Mouse (Mus musculus): ENCODE measurements around the gene Rrp36.

Rrp36 gene

DNA sequence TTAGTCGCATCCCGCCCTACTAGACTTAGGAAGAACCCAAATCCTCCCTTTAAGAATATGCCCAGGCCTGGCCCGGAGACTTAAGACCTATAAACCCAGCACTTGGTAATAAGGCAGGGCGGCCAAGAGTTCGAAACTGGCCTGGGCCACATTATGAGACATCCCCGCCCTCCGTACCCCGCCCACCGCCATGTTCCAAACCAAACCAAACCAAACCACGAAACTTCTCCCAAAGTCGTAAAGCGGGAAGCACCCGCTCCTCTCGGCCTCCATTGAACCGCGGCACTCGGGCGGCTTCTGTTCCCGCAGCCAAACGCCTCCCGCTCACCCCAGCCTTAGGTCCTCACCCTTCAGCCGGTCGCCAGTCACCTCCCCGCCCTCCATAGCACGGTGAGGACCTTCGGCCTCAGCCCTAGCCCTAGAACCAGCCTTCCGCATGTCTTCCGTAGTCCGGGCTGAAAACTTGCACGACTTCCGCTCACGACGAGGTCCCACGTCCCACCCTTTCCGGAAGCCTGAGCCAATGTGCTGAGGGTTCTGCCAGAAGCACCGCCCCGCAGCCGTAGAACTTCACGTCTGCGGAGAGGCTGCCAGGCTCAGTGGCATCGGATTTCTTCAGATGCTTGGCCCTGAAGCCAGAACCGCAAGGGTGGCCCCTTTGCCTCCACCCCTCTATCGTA is at the start of gene Rrp36:
Gene Rrp36, minus strand, starts transcription at position 503 of the 680 bp plus-strand sequence.
- peak; percentile 94 for DNase-seq

DNA sequence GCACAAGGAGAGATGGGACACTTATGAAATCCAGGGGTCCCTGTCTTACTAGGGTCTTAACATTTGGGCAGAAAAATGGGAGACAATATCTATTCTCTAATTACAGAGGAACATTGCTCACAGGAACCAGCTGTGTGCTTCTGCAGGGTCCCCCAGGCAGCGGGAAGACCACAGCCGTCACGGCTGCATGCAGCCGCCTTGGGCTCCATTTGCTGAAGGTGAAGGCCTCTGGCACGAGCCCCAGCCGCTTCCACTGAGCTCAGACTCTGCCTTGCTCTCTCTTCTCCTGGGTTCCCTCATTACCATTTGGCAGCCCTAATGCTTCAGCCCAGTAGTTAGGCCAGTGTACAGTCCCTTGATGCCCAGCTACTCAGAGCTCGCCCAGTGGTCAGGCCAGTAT is 46.9 kb upstream of the Rrp36 start:
- no peak for DNase-seq

DNA sequence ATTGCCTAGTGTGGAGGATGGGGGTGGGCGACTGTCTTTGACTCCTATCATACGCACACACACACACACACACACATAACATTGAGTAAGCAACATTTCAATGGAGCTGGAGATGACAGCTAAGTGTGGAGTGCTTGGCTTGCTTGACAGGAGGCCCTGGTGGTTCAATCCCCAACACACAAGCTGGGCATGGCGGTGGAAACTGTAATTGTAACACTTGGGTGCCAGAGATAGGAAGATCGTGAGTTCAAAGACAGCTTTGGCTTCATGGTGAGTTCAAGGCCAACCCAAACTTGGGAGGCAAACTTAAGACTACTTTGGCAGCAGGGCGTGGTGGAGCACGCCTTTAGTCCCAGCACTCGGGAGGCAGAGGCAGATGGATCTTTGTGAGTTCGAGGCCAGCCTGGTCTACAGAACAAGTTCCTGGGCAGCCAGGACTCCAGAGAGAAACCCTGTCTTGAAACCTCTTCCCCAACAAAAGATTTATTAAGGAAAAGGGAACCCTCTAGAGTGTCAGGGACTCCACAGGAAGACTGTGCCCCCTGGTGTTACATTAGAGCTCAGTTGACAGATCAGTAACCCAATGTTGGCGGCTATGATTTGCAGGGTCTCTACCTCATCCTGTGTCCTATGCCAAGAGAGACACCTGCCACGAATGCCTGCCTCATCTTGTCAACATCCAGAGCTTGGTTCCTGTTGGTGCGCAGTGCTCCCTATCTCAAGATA is 40.8 kb upstream of the Rrp36 start:
- DNase-seq, result peak; percentile 33

DNA sequence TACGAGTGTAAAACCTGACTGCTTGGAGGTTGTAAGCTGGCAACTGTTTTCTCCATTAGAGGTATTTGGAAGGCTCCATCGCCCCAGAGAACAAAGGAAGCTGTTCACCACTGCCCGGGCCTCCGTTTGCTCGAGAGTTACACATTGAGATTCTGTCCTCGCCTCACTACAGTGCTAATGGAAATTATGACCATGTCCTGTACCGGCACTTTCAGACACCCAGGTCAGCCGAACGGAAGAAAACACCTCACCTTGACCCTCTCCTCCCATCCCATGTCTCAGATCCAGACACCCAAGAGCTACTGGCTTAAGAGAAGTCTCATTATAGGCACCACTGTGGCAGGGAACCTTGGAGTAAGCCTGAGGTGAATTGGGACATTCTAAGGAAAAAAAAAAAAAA is 39.7 kb upstream of the Rrp36 start:
- DNase-seq, result no peak

DNA sequence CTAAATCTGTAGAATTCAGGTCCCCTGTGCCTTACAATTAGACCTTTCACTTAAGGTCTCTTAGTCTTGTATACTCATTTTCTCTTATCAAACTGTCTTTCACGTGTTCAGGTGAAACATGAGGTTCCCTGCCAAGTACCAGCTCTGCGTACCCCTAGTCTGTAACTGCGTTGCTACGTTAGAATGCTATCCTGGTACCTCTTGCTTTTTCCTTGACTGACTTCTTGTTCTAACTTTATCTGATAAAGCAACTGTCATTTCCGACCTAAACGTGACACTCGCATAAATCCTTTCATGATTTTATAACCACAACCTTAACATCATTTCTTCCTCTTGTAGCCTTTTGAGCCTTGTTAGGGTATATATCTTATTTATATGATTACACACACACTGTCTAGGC is 38.3 kb upstream of the Rrp36 start:
- no peak for DNase-seq

DNA sequence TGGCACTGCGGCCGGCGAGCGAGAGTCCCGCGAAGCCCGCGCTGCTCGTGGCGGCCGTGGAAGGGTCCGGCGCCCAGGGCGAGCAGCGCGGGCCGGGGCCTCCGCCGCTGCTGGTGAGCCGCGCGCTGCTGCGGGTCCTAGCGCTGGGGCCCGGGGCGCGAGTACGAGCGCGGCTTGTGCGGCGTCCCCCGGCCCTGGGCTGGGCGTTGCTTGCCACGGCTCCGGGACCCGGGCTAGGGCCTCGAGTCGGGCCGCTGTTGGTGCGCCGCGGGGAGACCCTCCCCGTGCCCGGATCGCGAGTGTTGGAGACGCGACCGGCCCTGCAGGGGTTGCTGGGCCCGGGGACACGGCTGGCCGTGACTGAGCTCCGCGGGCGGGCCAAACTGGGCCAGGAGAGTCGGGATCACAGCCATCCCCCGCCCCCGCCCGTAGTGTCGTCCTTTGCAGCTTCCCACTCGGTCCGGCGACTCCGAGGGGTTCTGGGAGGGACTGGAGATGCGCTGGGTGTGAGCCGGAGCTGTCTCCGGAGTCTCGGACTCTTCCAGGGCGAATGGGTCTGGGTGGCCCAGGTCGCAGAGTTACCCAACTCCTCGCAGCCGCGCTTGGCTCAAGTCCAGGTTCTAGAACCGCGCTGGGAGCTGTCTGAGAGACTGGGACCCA is 37.6 kb upstream of the Rrp36 start:
- peak; percentile 51 for DNase-seq

DNA sequence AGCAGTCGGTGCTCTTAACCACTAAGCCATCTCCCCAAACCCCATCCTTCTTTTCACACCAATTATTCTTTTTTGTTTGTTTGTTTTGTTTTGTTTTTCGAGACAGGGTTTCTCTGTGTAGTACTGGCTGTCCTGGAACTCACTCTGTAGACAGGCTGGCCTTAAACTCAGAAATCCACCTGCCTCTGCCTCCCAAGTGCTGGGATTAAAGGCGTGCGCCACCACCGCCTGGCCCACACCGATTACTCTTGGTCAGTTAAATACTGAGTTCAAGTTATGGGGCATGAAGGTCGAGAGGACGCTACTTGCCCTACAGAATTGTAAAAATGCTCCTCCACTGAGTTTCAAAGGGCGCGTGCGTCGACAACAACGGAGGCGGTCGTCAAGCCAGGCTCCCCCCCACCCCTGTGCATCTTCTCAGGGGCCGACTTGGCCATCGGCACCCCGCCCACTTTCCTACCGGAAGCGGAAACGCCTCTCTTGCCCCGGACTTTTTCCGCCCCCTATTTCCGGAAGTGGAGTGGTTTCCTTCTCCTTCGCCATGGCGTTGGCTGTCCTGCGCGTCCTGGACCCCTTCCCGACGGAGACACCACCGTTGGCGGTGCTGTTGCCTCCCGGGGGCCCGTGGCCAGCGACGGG is 36.9 kb upstream of the Rrp36 start, which contains the start of gene Pex6:
Gene Pex6, plus strand, starts transcription at position 505 of the 639 bp plus-strand sequence.
- DNase-seq, result peak; percentile 94

DNA sequence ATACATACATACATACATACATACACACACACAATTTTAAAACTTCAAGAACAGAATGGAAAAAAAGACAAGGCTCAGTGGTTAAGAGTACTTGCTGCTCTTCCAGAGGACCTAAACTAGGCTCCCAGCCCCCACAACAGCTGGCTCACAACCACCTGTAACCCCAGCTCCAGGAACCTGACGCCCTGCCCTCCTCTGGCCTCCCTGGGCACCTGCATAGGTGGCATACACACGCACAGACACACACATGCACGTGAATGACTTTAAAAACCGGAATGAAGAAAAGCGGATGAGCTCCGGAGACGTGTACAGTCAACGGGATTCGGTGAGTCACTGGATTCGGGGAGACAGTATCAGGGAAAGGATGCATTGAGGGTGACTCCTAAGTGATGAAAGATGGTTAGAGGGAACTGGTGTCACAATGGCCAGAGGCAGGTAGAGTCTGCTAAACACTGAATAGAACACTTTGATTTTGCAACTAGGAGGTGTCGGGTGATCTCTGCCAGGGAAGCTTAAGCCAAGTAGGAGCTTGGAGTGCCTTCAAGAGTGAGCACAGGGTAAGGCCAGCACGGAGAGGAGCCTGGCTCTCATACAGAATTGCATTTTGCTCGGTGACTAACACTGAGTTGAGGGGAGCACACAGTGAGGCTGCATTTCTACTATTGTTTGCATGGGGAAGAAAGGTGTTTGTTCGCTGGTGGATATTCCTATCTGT is 32.4 kb upstream of the Rrp36 start:
- no peak for DNase-seq

DNA sequence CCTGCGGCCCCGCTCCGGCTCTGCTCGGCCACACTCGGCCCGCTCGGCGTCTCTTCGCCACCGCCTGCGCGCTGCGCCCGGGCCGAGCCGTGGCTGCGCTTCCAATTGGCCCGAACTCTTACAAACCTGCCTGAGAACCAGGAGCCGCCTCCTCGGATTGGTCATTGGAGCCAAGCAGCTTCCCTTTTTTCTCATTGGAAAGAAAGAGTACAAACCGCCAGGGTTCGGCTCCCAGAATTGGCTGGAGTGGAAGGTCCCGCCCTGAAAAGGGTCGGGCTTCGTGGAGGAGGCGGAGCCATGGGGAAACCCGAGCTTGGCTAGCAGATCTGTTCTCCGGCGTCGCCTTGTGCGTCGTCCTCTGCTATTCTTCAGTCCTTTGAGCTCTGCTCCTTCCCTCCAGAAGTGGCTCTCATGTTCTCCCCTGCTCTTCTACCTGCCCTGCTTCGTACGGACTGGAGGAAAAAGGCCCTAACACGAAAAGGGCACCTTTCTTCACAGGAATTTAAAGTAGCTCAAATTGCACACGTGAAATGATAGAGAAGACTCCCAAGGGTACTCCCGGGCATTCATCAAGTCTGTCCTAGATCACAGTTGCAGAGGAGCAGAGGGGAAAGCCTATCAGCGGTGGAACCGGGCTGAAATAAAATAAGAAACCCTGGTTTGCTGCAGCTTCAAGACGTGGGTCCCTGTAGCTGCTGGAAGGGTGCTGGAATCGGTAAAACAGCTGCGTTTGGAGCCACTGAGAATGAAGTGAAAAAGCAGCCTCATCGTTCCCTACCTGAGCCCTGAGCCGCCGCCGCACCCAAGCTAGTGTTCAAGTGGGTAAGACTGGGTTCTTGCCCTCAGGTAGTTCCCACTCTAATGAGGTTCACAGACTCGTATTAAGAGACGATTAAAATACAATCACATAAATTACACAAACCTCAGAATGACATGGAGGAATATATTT is 31.0 kb upstream of the Rrp36 start, which contains the start of gene Ppp2r5d:
Gene Ppp2r5d, minus strand, starts transcription at position 225 of the 949 bp plus-strand sequence.
- DNase-seq, result peak; percentile 99

DNA sequence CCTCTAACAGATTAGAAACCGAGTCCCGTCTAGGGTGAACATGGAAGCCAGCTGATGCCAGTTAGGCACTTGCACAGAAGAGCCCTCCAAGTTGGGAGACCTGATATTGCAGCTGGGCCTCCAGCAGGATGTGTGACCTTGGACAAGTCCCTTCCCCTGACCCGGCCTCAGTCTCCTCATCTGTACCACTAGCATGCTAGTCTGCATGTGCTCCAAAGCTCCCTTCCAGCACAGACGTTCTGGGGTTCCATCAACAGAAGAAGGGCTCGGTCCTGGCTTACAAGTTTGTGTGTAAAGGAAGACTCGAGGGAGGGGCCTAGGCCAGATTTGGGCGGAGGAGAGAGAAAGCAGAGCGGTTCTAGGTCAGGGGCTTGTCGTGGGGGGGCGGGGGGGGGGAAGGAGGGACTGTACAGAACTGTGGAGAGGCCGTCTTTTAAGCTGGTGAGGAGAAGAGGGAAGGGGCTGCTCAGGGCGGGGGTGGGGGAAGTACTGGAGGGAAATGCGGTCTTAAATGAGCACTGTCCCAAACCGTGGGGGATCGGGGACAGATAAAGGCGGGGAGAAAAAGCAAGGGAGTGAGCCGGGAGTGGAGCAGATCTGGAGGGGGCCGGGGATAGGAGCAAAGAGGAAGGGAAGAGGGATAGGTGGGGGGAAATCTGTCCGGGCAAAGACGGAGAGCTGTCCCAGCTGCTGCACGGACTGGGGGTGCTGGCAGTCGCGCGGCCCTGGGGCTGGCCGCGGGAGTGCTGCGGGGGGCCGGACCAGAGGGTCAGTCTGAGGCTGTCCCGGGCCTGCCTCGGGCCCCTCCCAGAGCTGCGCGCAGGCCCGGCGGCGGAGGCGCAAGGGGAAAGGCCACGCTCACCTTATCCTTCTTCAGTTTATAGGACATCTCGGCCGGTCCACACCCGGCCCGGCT is 30.1 kb upstream of the Rrp36 start:
- no peak for DNase-seq

DNA sequence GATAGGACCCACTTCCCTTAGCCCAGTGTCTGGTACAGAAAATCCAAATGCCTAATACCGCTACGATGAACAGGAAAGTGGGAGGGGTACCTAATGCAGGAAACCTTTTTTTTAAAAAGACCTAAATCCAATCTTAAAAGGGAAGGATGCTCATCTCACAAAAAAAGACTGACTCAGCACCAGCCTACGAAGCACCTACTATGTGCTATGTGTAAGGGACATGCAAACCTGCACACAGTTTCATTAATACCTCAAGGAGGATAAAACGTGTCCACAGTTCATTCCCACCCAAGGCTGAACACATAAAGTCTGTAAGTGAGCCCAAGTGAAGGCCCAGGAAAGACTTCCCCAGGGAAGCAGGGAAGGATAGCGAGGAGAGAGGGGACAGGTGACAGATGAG is 28.4 kb upstream of the Rrp36 start:
- DNase-seq, result no peak

DNA sequence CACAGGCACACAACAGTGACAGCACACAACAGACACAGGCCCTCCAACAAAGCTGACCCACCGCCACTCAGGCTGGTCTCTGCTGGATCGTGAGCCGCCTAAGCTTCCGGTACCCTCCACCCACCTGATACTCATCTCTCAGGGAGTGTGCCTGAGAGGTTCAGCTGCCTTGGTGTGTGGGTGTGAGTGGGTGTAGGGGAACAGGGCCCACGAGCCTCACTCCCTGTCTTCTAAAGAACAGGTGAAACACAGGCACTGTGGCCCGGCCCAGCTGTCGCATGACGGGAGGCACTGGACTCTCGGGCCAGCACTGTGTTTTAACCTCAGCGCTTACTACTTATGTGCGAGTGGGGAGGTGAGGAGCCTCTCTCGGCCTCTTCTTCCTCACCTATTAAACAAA is 27.9 kb upstream of the Rrp36 start:
- no peak for DNase-seq

DNA sequence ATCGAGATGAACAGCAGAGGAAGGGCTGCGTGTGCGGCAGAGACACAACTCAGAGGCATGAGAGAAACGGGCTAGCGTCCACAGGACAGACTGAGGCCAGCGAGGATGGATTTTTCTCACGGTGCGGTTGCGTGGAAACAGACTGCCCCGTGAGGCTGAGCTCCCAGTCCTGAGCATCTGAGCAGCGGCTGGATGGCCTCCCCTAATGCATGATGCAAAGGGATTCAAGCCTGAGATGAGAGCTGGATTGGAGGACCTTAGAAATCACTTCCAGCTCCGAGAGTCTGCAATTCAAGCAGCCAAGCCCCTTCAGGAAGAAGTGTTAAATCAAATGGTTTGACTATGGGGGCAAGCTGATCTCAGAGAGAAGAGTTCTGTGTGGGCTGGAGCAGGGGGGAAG is 27.3 kb upstream of the Rrp36 start:
- no peak for DNase-seq

DNA sequence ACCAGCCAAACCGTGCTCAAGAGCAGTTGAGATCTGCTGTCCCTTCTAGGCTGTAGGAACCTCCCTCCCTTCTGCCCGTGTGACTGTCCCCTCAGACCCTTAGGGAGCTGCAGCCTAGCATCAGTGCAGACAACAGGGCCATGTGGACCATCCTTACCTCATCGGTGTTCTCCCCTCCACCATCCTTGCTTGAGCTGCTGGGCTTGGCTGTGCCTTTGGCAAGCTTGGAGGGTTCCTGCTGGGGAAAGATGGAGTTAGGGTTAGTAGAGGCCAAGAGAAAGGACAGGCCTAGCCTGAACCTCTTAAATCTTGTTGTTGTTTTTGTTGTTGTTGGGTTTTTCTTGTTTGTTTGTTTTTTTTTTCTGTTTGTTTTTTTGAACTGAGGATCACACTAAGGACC is 25.8 kb upstream of the Rrp36 start:
- no peak for DNase-seq

DNA sequence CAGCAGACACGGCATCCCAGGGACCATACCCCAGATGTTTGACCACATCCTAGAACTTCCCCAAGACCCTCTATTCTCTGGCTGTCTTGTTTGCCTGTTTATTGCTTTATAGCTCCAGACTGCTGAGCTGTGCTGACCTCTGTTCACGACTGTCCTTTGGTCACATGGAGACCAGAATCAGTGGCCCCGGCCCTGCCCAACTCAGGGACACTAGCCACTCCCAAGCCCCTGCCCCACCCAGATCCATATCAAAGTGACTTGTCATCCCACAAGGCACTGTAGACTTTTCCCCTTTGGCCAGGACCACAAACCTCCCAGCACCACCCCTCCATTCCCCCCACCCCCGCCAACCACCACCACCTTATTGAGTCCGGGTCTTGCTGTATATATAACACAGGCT is 25.1 kb upstream of the Rrp36 start:
- DNase-seq, result no peak

DNA sequence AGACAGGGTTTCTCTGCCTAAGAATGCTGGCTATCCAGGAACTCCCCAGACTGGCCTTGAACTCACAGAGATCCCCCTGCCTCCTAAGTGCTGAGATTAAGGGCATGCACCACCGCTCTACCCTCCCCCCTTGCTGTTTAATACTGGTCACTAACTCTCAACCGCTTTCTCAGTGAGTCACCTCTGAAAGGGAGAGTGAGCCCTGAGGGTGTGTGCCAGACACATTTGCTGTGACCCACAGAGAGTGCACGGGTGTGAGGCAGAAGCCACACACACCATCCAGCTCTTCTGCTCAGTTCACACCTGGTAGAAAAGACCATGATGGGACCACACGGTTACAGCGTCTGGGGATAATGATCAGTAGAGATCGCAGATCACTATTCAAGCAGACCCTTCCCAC is 24.4 kb upstream of the Rrp36 start:
- no peak for DNase-seq

DNA sequence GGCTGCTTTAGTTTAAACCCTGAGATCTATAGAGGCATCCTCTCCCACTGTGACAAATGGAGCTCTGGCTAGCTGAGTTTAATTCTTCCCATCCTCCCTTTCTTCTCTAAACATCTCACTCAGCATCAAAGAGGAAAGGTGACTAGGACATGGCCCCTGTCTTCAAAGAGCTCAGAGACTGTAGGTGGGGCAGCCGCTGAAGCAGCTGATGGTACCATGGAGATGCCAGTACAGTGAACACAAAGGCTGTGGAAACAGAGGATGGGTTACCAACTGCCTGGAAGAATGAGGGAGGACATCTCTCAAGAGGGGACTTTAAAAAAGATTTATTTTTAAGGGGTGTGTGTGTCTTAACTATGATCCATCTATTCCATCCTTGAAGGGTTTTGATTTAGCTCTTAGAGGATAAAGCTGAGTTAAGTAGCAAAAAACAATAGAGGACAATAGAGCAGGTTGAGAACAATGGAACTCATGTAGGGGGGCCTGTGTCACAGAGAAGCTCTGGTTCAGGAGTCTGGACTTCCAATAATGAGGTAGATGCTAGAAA is 20.4 kb upstream of the Rrp36 start:
- DNase-seq, result no peak

DNA sequence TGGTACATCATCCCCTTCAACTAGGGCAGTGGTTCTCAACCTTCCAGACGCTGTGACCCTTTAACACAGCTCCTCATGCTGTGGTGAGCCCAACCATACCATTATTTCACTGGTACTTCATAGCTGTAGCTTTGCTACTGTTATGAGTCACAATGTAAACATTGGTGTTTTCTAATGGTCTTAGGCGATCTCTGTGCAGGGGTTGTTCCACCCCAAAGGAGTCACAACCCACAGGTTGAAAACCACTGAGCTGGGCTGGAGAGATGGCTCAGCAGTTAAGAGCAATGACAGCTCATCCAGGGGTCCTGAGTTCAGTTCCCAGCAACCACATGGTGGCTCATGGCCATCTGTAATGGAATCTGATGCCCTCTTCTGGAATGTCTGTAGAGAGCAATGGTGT is 17.2 kb upstream of the Rrp36 start:
- DNase-seq, result no peak

DNA sequence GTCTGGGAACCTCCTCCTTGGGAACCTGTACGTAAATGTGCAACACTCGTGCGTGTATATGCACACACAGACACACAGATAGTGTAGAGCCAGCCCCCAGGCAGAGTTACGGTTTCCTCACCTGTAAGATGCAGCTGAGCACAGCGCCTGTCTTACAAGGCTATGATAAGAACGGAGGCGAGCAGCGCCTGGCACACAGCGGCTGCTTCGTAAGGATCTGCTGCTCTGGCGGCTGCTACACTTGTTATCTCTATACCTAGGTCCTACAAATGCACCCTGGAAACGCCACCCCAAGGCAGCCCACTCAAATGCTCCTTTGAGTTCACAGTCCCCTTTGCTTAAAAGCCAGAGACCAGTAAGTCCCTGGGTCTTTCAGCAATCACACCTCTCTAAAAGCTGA is 16.5 kb upstream of the Rrp36 start:
- DNase-seq, result no peak

DNA sequence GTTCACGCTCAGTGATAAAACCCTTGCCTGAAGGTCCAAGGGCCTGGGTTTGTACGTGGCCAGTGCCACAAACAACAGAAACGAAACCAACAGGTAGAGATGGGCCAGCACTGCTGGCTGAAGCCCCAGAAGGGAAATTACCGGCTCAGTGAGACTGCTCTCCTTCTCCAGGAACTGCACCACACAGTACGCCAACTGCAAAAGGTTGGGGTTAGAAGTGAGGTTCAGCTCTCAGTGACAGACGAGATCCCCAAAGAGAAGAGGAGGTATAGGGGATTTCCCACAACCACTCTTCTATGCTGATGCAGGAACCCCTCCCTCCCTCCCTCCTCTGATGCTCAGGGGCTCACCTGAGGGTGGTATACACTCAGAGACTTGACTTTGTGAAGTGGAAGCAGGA is 11.8 kb upstream of the Rrp36 start:
- no peak for DNase-seq
